Mouse (Mus musculus) midbrain, embryonic 15.5 days (tissue): ENCODE measurements at regions not wholly inside any gene's neighbourhood (a gene's known extent, or its start where the extent isn't known, plus 50 kb on each side); places are given as distances from the start of the nearest gene placed in this dataset.
"Not testable (repeated sequence)": the region's sequence is repeated elsewhere in the genome, so short reads cannot be mapped to it uniquely, and the experiment has no call there.

Source experiments
- ATAC-seq: fragments of 200-750 bp; cut with Nextera tagmentation; replicated peaks from 2 replicates; pipeline ENCODE4 v1.8.0; 2017; ENCODE audit warnings: moderate TSS enrichment
- H3K27ac ChIP-seq: fragments of 300-500 bp; sonication (generic); 2 replicates; pipeline ENCODE4 v1.5.1; 2015; ENCODE audit warnings: mild to moderate bottlenecking, inconsistent platforms
- H3K27me3 ChIP-seq: fragments of 300-500 bp; sonication (generic); replicated peaks from 2 replicates; pipeline ENCODE4 v1.6.1; 2015; ENCODE audit warnings: inconsistent platforms
- H3K36me3 ChIP-seq: fragments of 300-500 bp; sonication (generic); replicated peaks from 2 replicates; pipeline ENCODE4 v1.6.1; 2015; ENCODE audit warnings: inconsistent platforms
- H3K4me1 ChIP-seq: fragments of 300-500 bp; sonication (generic); 2 replicates; pipeline ENCODE4 v1.6.1; 2015; ENCODE audit warnings: inconsistent platforms
- H3K4me2 ChIP-seq: fragments of 300-500 bp; sonication (generic); 2 replicates; pipeline ENCODE4 v1.6.1; 2015; ENCODE audit warnings: inconsistent platforms, mild to moderate bottlenecking, moderate library complexity
- H3K4me3 ChIP-seq: fragments of 300-500 bp; sonication (generic); 2 replicates; pipeline ENCODE4 v1.5.1; 2015; ENCODE audit warnings: mild to moderate bottlenecking, inconsistent platforms
- H3K9ac ChIP-seq: fragments of 300-500 bp; sonication (generic); 2 replicates; pipeline ENCODE4 v1.6.1; 2015; ENCODE audit warnings: mild to moderate bottlenecking, inconsistent platforms
- H3K9me3 ChIP-seq: fragments of 300-500 bp; sonication (generic); 2 replicates; pipeline ENCODE4 v1.6.1; 2016; ENCODE audit warnings: inconsistent platforms
- WGBS: fragments of 180-500 bp; shearing (Covaris S2); methylation state at CpG from one replicate; pipeline ENCODE4 v1.1.7; 2015; ENCODE audit warnings: mixed read lengths; 5-methylcytosine and 5-hydroxymethylcytosine counted together

- no peak overlapping the region for H3K9ac ChIP-seq
- no peak overlapping the region for H3K27ac ChIP-seq
- 68% methylated on average over 4 of the region's 4 CpGs for WGBS
- H3K4me3 ChIP-seq, result no peak overlapping the region
- H3K9me3 ChIP-seq, result no peaks in the 10 kb centered on the region
- H3K36me3 ChIP-seq, result no peaks in the 10 kb centered on the region
- ATAC-seq, result no peak
- no peaks in the 10 kb centered on the region for H3K4me1 ChIP-seq
- H3K27me3 ChIP-seq, result no peaks in the 10 kb centered on the region
- no peak overlapping the region for H3K4me2 ChIP-seq
Observed at GRCm38 (mm10) chr16:57928301-57928700, 173.8 kb upstream of the Col8a1 start.

DNA sequence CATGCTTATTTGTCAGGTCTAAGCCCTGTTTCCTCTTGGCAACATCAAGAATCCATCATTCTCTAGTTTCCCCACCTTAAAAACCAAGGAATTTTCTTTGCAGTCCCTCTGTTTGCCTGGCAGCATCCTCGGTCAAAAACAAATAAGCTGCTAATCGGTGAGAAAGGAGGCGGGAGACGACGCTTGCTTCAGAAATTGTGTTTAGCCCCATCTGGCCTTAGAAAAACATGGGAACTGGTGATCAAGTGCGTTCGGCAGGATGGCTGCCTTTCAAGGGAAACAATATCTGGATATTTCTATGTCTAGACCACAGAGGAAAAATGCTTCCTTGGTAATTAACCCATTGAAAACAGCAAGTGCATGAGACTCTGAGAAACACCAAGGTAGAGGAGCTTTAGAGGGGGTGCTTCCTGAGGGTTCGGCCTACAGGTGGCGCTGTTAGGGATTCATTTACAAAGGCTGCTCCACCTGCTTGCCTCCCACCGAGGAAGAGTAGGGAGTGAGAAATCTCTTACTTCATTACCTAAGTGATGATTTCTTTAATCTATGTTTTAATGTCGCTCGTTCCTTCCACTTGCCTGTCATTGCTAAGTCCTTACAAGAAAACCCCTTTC is 174.7 kb upstream of the Col8a1 start:
- H3K9ac ChIP-seq, result no peak overlapping the region
- no peak overlapping the region for H3K27ac ChIP-seq
- H3K4me2 ChIP-seq, result no peak overlapping the region
- no peak overlapping the region for H3K4me3 ChIP-seq
- no peaks in the 10 kb centered on the region for H3K4me1 ChIP-seq
- WGBS, result 80% methylated on average over 12 of the region's 12 CpGs
- H3K36me3 ChIP-seq, result no peaks in the 10 kb centered on the region
- no peak for ATAC-seq
- no peaks in the 10 kb centered on the region for H3K9me3 ChIP-seq
- no peaks in the 10 kb centered on the region for H3K27me3 ChIP-seq

DNA sequence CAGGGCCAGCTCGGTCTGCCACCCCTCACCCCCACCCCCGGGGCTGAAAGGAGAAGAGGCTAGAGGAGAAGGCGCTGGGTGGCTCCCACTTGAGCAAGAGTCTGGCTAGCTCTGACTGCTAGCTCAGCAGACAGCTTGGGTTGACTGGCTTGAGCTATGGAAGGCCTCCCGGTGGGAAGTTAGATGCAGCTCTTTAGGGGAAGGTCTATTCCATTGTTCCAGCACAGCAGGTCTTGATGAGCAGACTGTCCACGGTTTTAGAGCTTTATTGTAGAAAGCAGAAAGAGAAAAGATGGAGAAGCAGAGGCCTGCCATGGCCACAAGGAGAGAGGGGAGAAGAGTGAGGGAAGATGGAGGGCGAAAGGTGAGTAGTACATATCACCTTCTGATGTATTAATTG is 190.9 kb upstream of the Col8a1 start:
- no peak overlapping the region for H3K4me3 ChIP-seq
- no peaks in the 10 kb centered on the region for H3K27me3 ChIP-seq
- no peaks in the 10 kb centered on the region for H3K9me3 ChIP-seq
- no peak overlapping the region for H3K4me2 ChIP-seq
- no peak overlapping the region for H3K9ac ChIP-seq
- WGBS, result 24% methylated on average over 6 of the region's 6 CpGs
- H3K27ac ChIP-seq, result no peak overlapping the region
- H3K36me3 ChIP-seq, result no peaks in the 10 kb centered on the region
- H3K4me1 ChIP-seq, result no peaks in the 10 kb centered on the region
- no peak for ATAC-seq

- H3K4me3 ChIP-seq, result no peak overlapping the region
- no peaks in the 10 kb centered on the region for H3K9me3 ChIP-seq
- H3K27ac ChIP-seq, result no peak overlapping the region
- H3K27me3 ChIP-seq, result no peaks in the 10 kb centered on the region
- WGBS, result 44% methylated on average over 3 of the region's 3 CpGs
- H3K4me2 ChIP-seq, result no peak overlapping the region
- ATAC-seq, result no peak
- no peaks in the 10 kb centered on the region for H3K36me3 ChIP-seq
- H3K9ac ChIP-seq, result no peak overlapping the region
- no peaks in the 10 kb centered on the region for H3K4me1 ChIP-seq
Observed at GRCm38 (mm10) chr16:57947309-57947708, 192.8 kb upstream of the Col8a1 start.

GRCm38 (mm10) chr16:57949680-57950079 is 195.1 kb upstream of the Col8a1 start:
- ATAC-seq, result no peak
- H3K27me3 ChIP-seq, result no peaks in the 10 kb centered on the region
- WGBS, result 85% methylated on average over 3 of the region's 3 CpGs
- no peak overlapping the region for H3K4me3 ChIP-seq
- no peak overlapping the region for H3K27ac ChIP-seq
- no peaks in the 10 kb centered on the region for H3K9me3 ChIP-seq
- H3K36me3 ChIP-seq, result no peaks in the 10 kb centered on the region
- no peak overlapping the region for H3K4me2 ChIP-seq
- no peak overlapping the region for H3K9ac ChIP-seq
- H3K4me1 ChIP-seq, result no peaks in the 10 kb centered on the region

DNA sequence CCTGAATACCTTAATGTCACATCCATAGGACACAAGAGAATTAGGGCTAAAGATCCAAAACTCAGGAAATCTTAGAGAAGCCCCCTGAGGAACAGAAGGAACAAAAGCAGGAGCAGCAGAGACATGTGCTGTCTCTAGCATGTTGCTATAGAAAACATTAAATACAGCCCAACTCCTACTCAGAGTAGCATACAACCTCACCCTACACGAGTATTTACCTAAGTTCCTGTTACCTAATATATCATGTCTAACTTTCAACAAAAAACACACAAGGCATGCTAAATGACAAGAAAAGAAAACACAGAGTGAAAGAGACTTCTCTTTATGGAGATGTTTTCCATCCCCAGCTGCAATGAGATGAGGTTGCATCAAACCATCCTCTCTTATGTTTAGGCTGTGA is 216.4 kb upstream of the Col8a1 start:
- no peak overlapping the region for H3K4me3 ChIP-seq
- H3K27me3 ChIP-seq, result no peaks in the 10 kb centered on the region
- H3K36me3 ChIP-seq, result no peaks in the 10 kb centered on the region
- 87% methylated on average over 1 of the region's 1 CpGs for WGBS
- H3K27ac ChIP-seq, result no peak overlapping the region
- no peaks in the 10 kb centered on the region for H3K4me1 ChIP-seq
- no peak overlapping the region for H3K9ac ChIP-seq
- ATAC-seq, result no peak
- H3K9me3 ChIP-seq, result no peaks in the 10 kb centered on the region
- no peak overlapping the region for H3K4me2 ChIP-seq

GRCm38 (mm10) chr16:57984111-57984510 is 229.6 kb upstream of the Col8a1 start:
- WGBS, result 79% methylated on average over 5 of the region's 5 CpGs

GRCm38 (mm10) chr16:58005740-58006139 is 251.2 kb upstream of the Col8a1 start:
- H3K4me2 ChIP-seq, result no peak overlapping the region
- H3K9me3 ChIP-seq, result no peaks in the 10 kb centered on the region
- no peak overlapping the region for H3K9ac ChIP-seq
- H3K27ac ChIP-seq, result no peak overlapping the region
- no peak for ATAC-seq
- no peaks in the 10 kb centered on the region for H3K27me3 ChIP-seq
- no peaks in the 10 kb centered on the region for H3K4me1 ChIP-seq
- WGBS, result 84% methylated on average over 3 of the region's 3 CpGs
- H3K36me3 ChIP-seq, result no peaks in the 10 kb centered on the region
- H3K4me3 ChIP-seq, result no peak overlapping the region

More at GRCm38 (mm10) chr16:57984111-57984510, 229.6 kb upstream of the Col8a1 start:
- Histone ChIP-seq H3K4me1 (no peaks in the 10 kb centered on the region), H3K27me3 (no peaks in the 10 kb centered on the region), H3K4me2 (no peak overlapping the region), H3K9ac (no peak overlapping the region), H3K4me3 (no peak overlapping the region), H3K27ac (no peak overlapping the region), H3K36me3 (no peaks in the 10 kb centered on the region), H3K9me3 (no peaks in the 10 kb centered on the region)
- ATAC-seq, result no peak

- Histone ChIP-seq H3K27me3 (no peaks in the 10 kb centered on the region), H3K9ac (no peak overlapping the region), H3K27ac (no peak overlapping the region), H3K4me2 (no peak overlapping the region), H3K4me1 (no peaks in the 10 kb centered on the region), H3K4me3 (no peak overlapping the region), H3K36me3 (no peaks in the 10 kb centered on the region), H3K9me3 (no peaks in the 10 kb centered on the region)
- ATAC-seq, result no peak
- 91% methylated on average over 1 of the region's 1 CpGs for WGBS
Observed at GRCm38 (mm10) chr16:58013557-58013956, 259.0 kb upstream of the Col8a1 start.

GRCm38 (mm10) chr16:58027525-58027924 is 273.0 kb upstream of the Col8a1 start:
- Histone ChIP-seq H3K4me3 (no peak overlapping the region), H3K27me3 (no peaks in the 10 kb centered on the region), H3K27ac (no peak overlapping the region), H3K9me3 (no peaks in the 10 kb centered on the region), H3K36me3 (no peaks in the 10 kb centered on the region), H3K9ac (no peak overlapping the region), H3K4me2 (no peak overlapping the region), H3K4me1 (no peaks in the 10 kb centered on the region)
- WGBS, result 92% methylated on average over 2 of the region's 2 CpGs
- ATAC-seq, result no peak

GRCm38 (mm10) chr16:58028541-58028940 is 274.0 kb upstream of the Col8a1 start:
- not testable (repeated sequence) for H3K9me3 ChIP-seq, H3K4me2 ChIP-seq, H3K4me1 ChIP-seq, H3K27me3 ChIP-seq, H3K4me3 ChIP-seq, H3K27ac ChIP-seq, H3K9ac ChIP-seq, ATAC-seq, H3K36me3 ChIP-seq
- 88% methylated on average over 1 of the region's 1 CpGs for WGBS

DNA sequence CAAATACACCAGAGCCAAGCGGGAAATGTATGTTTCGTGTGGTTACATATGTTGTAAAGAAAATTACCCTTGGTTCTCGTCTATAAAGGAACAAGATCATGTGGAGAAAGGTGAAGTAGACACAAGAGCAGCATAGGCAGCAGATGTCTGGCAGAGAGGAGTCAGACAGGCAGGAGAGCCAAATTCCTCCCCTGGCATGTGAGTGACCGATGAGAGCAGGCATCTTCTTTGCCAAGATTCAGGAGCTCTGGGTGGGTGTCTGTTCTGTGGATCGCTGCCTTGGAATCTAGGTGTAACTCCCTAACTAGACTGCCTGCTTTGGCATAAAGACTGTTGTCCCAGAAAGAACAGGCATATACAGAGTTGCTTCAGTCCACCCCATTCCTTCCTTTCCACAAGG is 275.1 kb upstream of the Col8a1 start:
- WGBS, result 87% methylated on average over 5 of the region's 5 CpGs

DNA sequence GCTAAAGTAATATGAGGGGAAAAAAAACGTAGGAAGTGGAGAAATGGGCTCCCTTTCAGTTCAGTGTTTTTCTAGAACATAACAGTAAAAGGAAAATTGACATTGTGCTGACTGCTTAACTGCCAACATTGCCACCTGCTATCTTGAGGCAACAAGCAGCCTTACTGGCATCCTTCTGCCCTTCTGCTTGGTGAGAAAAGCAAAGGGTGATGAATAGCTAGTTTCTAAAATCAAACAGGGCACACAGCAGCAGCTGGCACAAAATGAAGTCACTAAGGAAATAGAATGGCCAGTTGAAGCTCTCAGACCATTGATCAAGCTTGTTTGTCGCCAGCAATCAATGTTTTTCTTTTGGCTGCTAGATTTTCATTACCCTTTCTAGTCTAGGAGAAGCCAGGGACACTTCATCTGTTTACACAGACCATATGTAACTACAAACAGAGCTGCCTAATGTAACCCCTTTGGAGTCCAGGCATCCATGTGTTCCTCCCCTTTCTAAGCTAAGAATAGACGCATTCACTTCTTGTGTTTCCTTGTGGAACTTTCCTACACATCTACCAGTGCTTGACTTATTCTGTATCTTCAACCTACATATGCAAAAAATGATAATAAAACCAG is 314.2 kb upstream of the Col8a1 start:
- Histone ChIP-seq H3K9me3 (no peaks in the 10 kb centered on the region), H3K4me1 (no peaks in the 10 kb centered on the region), H3K36me3 (no peaks in the 10 kb centered on the region), H3K27ac (no peak overlapping the region), H3K9ac (no peak overlapping the region), H3K4me3 (no peak overlapping the region), H3K4me2 (no peak overlapping the region), H3K27me3 (no peaks in the 10 kb centered on the region)
- no peak for ATAC-seq
- WGBS, result 70% methylated on average over 3 of the region's 3 CpGs

More for the DNA sequence above, 275.1 kb upstream of the Col8a1 start:
- H3K36me3 ChIP-seq, result no peaks in the 10 kb centered on the region
- no peaks in the 10 kb centered on the region for H3K9me3 ChIP-seq
- no peak overlapping the region for H3K4me2 ChIP-seq
- ATAC-seq, result no peak
- no peak overlapping the region for H3K27ac ChIP-seq
- no peaks in the 10 kb centered on the region for H3K4me1 ChIP-seq
- no peak overlapping the region for H3K9ac ChIP-seq
- H3K4me3 ChIP-seq, result no peak overlapping the region
- H3K27me3 ChIP-seq, result no peaks in the 10 kb centered on the region
